Mouse (Mus musculus): ENCODE results near the gene Prrx2.

Prrx2 gene

GRCm38 (mm10) chr2:30834373-30835022 lies at the start of gene Prrx2:
TSS of gene Prrx2 (plus strand) at chr2:30834972.
- DNase-seq (ENCODE audit: low spot score in 2 of 2), result no peak

DNA sequence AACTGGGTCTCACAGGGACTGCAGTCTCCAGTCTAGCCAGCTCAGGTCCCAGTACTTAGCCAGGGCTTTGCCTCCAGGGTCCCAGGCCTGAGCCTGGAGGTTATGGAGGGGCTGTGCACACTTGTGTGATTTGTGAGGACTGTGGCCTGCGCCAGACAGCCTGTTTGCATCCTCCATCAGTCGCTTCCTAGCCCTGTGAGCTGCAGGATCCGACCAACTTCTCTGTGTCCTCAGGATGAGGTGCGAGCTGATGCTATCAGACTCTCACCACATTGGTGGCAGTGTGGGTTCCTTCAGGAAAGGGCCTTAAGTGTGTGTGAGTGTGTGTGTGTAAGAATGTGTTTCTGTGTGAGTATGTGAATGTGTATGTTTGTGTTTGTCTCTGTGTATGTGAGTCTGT lies 47.3 kb upstream of the Prrx2 start:
- DNase-seq (ENCODE audit: low spot score in 2 of 2), result no peak

DNA sequence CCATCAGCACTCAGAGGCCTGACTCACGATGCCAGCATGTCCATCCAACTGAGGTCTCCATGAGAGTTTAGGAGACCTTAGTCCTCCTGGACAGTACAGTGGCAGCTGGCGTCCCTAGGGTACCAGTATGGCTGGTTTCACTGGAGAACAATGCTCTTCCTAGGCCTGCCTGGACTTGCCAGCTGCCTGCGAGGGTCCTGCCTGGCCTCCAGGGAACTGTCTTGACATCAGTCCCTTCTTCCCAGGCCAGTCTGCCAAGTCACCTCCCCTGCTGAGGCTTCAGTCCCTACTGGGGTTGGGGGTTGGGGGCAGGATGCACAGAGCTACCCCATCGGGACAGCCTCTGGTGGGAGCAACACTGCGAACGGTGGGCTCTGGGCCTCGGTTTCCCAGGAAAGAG lies 42.7 kb upstream of the Prrx2 start:
- no peak for DNase-seq (ENCODE audit: low spot score in 2 of 2)

- peak; percentile 94 to 96 for DNase-seq (ENCODE audit: low spot score in 2 of 2)
Measured at GRCm38 (mm10) chr2:30794179-30795108, 40.3 kb upstream of the Prrx2 start.

GRCm38 (mm10) chr2:30795271-30795888 lies 39.4 kb upstream of the Prrx2 start:
- no peak for DNase-seq (ENCODE audit: low spot score in 2 of 2)

GRCm38 (mm10) chr2:30795889-30796275 lies 38.9 kb upstream of the Prrx2 start:
- DNase-seq (ENCODE audit: low spot score in 2 of 2), result peak in 1 of 2 experiments; percentile 54

GRCm38 (mm10) chr2:30796382-30796781 lies 38.4 kb upstream of the Prrx2 start:
- peak; percentile 95 to 97 for DNase-seq (ENCODE audit: low spot score in 2 of 2)

GRCm38 (mm10) chr2:30799456-30799855 lies 35.3 kb upstream of the Prrx2 start:
- no peak for DNase-seq (ENCODE audit: low spot score in 2 of 2)

DNA sequence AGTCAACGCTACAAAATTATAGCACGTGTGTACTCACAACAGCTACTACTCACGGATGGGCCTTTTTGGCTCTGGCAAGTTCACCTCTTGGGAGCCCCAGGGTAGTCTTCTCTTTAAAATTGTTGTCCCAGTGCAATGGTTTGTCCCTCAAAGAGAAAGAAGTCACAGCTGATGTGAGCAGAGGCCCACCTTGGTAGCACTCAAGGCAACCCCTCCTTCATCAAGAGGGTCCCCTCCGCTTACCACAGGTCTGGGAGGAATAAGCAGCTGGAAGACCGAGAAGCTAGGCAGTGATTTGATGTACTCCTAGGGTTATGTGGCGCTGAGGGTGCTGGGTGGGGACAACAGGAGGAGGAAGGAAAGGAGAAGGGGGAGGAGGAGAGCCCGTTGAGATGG lies 34.1 kb upstream of the Prrx2 start:
- no peak for DNase-seq (ENCODE audit: low spot score in 2 of 2)

- no peak for DNase-seq (ENCODE audit: low spot score in 2 of 2)
Measured at GRCm38 (mm10) chr2:30801067-30801852, 33.5 kb upstream of the Prrx2 start.

- no peak for DNase-seq (ENCODE audit: low spot score in 2 of 2)
Measured at GRCm38 (mm10) chr2:30803604-30804003, 31.2 kb upstream of the Prrx2 start, which contains the start of gene 1700001O22Rik. TSS of gene 1700001O22Rik (minus strand) at chr2:30803661.

- no peak for DNase-seq (ENCODE audit: low spot score in 2 of 2)
Measured at GRCm38 (mm10) chr2:30805983-30806382, 28.8 kb upstream of the Prrx2 start.

- no peak for DNase-seq (ENCODE audit: low spot score in 2 of 2)
Measured at GRCm38 (mm10) chr2:30807147-30807647, 27.6 kb upstream of the Prrx2 start.

GRCm38 (mm10) chr2:30807648-30808295 lies 27.0 kb upstream of the Prrx2 start, which contains the start of gene Ntmt1:
TSS of gene Ntmt1 (plus strand) at chr2:30807826.
- DNase-seq (ENCODE audit: low spot score in 2 of 2), result peak; percentile 100

DNA sequence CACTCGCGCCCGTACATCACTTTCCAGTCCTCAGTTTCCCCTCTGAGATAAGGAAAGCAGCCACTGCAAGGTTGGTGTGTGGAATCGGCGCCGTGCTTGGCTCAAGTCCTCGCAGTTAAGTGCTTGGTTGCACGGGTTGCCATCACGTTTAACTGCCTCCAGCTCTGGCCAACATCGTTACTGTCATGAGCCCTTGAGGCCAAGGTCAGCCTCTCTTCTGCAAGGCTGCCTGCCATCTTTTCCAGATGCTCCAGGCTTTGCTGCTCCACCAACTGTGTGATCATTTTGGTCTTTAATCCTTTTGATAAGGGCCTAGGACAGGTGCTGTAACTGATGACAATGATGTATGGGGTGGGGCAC lies 26.5 kb upstream of the Prrx2 start:
- no peak for DNase-seq (ENCODE audit: low spot score in 2 of 2)

- no peak for DNase-seq (ENCODE audit: low spot score in 2 of 2)
Measured at GRCm38 (mm10) chr2:30809503-30809902, 25.3 kb upstream of the Prrx2 start.

- no peak for DNase-seq (ENCODE audit: low spot score in 2 of 2)
Measured at GRCm38 (mm10) chr2:30810573-30810972, 24.2 kb upstream of the Prrx2 start.

DNA sequence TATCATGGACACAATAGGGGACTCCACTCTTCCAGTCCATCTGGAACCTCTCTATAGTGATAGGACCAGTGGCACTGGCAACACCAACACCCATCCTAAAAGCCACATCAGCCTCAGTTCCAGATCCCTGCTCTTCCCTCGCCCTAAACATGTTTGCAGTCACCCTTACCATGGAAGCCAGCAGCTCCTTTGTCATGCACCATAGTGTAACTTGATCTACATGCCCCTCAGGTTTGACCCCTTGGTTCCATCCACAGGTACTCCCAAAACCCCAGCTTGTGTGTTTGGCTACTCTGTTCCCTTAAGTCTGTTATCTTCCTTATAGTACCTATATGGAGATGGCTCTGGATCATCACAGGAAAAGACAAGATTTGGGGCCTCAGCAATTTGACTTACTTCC lies 18.4 kb upstream of the Prrx2 start:
- DNase-seq (ENCODE audit: low spot score in 2 of 2), result no peak

DNA sequence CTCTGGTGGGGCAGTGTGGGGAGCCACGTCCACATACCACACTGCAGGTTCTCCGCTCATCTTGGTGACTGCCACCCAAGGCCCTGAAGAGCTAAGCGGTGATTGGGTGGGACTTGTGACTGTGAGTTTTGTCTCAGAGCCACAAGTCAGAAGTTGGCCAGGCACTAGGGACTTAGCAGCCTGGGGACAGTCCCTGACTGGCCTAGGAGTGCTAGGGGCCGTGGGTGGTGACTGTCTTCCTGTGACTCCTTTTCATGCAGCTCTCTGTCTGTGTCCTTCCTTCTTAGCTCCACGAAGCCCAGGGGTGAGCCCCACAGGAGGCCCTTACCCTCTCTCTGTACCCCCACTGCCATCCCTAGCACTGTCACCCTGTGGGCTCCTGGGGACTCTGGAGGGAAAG lies 14.9 kb upstream of the Prrx2 start:
- DNase-seq (ENCODE audit: low spot score in 2 of 2), result no peak

GRCm38 (mm10) chr2:30821073-30821472 lies 13.7 kb upstream of the Prrx2 start:
- DNase-seq (ENCODE audit: low spot score in 2 of 2), result no peak

DNA sequence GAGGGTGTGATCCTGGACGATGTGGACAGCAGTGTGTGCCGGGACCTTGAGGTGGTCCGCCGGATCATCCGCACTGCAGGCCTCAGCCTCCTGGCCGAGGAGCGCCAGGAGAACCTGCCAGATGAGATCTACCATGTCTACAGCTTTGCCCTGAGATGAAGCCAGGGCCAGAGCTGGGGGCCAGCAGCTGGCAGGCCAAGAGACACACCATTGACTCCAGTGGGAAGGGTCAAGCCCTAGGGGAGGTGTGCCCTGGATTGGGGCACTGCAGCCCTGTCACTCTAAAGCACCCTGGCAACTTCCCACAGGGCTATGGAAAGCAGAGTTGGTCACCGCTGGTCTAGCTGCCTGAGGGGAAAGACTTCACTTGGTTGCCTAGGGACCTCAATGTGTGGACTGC lies 12.3 kb upstream of the Prrx2 start:
- DNase-seq (ENCODE audit: low spot score in 2 of 2), result no peak

Measured in right cerebral cortex, postnatal 10 days (tissue).